Mouse (Mus musculus) gastrocnemius, postnatal 14 days (tissue): ENCODE measurements around the gene Spon1. TPM values are rescaled to one million over a fixed set of nuclear protein-coding genes. Genes with fewer than 3 reads are reported as not detected.

Experiments used
- DNase-seq: peaks from one replicate; pipeline ENCODE4 v3.0.0; 2021; ENCODE audit warnings: mixed read lengths
- intact Hi-C: fragments of 180-260 bp; cut with DNase I; formaldehyde crosslinking; loops from one replicate; pipeline ENCODE4 v1.15.1; 2025; ENCODE audit warnings: low total_unique reads
- total RNA-seq, 2 experiments: library from RNA; stranded (reverse); gene quantifications; 2 replicates each; pipeline ENCODE4 v1.2.3; 2021

Gene Spon1
- total RNA-seq, 2 experiments from 2014 or later, result 3.1 to 3.8 TPM

DNA sequence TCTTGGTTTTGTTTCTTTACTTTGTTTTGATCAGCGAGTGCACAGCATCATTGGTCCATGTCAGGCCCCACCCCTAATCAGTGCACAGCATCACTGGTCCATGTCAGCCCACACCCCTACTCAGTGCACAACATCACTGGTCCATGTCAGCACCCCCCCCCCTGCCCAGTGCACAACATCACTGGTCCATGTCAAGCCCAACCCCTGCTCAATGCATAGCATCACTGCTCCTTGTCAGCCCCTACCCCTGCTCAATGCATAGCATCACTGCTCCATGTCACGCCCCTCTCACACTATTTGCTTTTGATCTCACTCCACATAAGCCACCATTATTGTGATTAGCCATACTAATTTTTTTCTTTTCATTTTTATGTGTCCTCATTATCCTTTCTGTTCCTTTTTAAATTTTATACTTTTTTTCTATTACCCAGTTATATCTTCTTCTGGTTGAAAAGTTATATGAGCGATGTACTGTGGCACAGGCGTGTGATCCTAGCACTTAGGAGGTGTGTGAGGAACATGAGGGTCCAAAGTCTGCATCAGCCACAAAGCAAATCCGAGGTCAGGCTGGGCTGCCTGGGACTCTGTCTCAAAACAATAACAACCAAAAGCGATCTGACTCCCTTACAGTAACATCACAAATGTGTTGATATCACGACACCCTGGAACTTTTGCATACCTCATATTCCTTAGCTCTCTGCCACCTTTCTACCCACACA lies 128.3 kb downstream of the Spon1 start:
- intact Hi-C loops, result no loop called here
- no peak for DNase-seq

DNA sequence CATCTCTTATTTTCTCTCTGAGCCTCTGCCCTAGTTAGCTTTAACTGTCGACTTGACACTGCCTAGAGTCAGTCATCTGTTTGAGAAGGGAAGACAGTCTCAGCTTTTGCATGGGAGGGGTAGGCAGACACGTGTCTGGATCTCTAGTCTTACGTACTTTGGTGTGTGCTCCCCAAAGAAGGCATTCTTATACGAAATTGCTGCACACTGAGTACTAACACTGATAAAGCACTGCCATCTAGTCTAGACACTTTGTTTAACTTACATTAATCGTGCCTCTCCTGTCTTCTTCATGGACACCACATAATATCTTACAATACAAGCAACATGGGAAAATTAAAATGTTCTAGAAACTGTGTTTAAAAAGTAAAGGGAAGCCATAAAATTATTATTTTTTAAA lies 129.5 kb downstream of the Spon1 start:
- DNase-seq, result no peak
- intact Hi-C loops, result no loop called here

DNA sequence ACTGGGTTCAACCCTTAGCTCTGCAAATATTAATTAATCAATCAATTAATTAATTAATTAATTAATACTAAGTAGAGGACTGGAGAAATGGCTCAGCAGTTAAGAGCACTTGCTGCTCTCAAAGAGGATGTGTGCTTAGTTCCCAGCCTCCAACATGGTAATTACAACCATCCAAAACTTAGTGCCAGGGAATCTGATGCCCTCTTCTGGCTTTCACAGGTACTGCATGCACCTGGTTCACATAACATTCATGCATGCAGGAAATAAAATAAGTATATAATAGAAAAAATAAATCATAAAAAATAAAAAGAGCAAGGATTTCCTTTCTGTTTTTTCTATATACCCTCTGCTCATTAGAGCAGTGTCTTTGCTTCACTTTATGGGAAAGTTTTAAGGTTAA lies 132.6 kb downstream of the Spon1 start:
- intact Hi-C loops, result no loop called here
- DNase-seq, result no peak

DNA sequence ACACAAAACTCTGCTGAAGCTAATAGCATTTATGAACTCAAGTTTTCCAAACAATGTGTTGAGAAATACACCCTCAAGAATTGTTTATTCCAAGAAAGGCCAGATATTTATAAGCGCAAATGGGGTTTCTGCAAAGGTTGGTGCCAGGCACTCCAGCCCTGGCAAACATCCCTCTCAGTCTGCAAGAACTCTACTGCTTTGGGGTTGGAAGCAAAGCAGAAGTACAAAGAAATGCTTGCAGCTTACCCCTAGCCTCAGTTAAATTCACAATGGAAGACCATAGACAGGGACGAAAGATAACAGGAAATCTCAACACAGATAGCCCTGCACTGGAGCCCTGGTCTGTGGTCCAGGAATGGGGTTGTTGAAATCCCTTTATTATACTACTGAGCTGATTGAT lies 135.7 kb downstream of the Spon1 start:
- intact Hi-C loops, result no loop called here
- DNase-seq, result no peak

DNA sequence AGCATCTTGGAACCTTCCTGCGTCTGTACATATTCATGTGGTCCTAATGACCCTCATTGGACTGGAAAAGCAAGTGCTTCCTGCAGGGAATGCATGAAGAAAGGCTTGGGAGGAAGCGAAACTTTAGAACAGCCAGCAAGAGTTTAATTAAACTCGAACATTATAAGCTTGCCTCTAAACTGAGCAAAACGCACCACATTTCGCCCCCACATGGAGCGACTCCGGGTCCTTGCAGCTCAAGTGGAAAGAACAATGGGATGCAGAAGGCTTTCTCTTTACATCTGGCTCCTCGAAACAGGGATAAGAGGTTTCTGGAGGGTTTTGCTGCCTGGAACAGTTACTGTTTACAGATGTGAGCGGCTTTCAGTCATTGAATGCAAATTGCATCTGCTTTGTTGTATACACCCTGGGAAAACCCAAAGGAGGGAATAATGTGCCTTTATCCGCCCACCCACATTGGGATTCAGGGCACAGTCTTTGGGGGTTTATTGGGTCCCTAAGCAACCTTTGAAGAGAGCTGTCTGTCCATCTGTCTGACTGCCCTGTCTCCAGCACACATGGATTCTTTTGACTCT lies 136.2 kb downstream of the Spon1 start:
- intact Hi-C loops, result no loop called here
- DNase-seq, result no peak

DNA sequence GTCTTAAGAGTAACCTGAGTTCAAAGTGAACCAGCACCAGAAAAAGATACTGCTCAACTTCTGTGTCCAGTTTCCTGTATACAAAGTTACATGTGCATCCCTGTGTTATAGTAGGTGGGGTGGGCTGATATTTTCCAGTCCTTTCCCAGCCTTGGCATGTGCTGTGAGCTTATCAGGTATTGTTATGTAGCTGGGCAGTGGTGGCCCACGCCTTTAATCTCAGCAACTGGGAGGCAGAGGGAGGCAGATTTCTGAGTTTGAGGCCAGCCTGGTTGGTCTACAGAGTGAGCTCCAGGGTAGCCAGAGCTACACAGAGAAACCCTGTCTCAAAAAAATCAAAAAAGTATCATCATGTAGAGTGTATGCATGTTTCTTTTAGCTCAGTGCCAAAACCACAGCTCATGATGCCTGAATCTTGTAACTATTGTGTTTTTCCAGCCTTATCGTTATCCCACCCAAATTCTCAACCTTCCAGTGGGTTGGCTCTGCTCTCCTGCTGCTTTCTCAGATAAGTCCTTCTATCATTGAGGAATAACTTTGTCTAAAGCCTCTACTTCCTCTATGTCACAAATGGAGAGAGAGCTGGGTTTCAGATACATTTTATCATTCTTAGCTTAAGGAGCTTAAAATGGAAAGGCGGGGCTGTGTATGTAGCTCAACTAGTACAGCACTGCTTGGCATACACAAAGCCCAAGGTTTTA lies 137.5 kb downstream of the Spon1 start:
- DNase-seq, result no peak
- intact Hi-C loops, result no loop called here

DNA sequence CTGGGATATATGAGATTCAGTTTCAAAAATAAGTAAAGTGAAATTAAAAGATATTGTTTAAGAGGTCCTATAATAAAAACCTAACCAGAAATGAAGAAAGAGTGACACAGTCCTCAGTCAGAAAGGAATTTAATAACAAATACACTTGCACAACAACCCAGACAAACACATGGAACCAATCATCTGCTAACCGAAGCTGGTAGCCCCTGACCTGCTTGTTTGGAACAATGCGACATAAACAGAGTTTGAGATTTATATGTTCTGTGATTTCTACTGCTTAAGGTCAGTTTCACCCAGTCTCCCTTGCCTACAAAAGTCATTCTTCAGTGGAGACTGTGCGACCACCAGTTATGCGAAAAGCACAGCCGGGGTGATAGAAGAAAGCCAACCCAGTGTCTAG lies 138.1 kb downstream of the Spon1 start:
- DNase-seq, result no peak
- intact Hi-C loops, result no loop called here

DNA sequence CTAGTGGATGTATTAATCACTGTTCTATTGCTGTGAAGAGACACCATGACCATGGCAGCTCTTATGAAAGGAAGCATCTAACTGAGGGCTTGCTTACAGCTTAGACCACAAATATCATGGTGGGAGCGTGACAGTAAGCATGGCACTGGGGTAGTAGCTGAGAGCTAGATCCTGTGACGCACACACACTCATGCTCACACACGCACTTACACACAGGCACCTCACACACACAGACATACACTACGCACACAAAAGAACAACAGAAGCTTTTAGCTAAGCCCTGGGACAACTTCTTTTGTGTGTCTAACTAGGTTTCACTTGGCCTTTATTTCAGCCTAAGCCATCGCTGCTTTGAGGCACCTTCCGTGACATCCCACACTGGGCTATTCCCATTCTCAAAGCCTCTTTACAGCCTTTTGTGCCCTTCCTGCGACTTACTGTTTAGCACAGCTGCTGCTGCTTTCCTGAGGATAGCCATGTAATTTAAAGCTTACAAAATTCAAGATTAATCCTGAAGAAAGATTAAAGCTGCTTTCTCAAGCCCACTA lies 138.6 kb downstream of the Spon1 start:
- no peak for DNase-seq
- intact Hi-C loops, result no loop called here

DNA sequence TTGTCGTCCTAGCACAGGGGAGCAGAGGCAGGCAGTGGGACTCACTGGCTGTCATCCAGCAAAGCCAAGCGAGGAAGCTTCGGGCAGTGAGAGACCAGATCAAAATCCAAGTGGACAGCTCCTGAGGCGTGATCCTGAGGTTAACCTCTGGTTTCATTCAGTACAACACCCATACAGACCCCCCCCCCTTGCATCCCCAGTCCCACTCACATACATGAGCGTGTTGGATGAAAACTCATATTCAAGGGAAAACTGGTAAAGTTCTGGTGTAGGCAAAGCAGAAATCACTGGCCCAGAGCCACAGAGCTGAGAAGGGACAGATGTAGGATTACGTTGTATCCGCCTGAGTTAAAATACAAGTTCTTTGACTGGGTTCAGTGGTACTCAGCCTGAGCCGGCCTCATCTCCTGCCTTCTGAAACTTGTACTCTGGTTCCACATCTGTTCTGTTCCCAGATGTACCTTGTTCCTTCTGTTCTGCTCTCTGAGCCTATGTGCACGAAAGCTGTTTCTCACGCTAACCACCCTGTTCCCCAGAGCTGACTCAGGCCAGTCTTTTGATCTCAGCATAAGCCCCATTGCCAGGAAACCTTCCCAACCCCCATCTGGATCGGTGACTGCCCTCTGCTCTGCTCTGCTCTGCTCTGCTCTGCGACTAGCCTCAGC lies 143.5 kb downstream of the Spon1 start:
- DNase-seq, result no peak
- intact Hi-C loops, result no loop called here

DNA sequence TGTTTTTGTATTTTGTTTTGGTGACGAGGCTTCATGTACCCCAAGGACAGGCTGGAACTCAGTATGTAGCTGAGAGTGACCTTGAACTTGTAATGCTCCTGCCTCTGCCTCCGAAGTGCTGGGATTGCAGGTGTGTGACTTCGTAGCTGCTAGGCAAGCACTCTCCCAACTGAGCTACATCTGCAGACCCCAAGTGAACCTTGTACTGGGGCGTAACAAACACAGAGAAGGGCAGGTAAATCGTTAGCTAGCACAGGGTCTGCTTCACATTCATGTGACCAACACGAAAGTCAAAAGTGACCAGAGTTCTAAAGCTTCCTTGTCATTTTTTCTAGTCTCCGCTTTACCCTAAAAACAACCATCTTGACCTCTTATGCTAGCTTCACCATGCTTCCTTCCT lies 145.1 kb downstream of the Spon1 start:
- no peak for DNase-seq
- intact Hi-C loops, result no loop called here

DNA sequence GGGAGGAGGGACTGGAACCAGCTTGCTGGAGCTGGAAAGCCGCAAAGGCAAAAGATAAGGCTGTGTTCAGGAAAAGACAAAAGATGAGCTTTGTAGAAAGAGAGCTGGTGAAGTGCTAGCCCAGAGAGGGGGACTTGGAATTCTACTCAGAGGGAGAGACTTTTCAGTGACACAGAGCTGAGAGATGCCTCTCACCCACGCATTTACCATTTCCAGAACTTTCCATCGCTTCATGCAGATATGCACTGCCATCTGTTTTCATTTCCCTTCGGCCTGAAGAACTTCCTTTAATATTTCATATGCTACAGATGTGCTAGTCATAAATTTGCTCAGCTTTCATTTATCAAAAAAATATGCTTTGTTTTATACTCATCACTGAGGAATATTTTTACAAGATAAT lies 150.1 kb downstream of the Spon1 start:
- intact Hi-C loops, result no loop called here
- no peak for DNase-seq

DNA sequence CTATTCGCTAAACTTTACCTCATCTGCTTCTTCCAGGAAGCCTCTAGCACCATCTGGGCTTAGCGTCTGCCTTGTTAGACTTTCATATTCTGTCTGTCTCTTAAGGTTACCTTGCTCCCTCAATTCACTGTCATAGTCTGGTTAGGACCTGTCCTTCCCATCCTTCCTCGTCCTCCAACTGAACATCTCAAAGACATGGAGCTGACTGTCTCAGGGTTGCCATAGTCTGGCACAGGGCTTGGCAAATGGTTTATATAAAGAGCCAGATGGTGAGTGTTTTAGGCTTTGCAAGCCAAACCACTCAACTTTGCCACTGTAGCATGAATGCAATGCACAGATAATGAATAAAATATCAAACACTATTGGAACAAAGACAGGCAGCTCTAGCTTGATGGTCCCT lies 153.1 kb downstream of the Spon1 start:
- DNase-seq, result no peak
- intact Hi-C loops, result no loop called here

DNA sequence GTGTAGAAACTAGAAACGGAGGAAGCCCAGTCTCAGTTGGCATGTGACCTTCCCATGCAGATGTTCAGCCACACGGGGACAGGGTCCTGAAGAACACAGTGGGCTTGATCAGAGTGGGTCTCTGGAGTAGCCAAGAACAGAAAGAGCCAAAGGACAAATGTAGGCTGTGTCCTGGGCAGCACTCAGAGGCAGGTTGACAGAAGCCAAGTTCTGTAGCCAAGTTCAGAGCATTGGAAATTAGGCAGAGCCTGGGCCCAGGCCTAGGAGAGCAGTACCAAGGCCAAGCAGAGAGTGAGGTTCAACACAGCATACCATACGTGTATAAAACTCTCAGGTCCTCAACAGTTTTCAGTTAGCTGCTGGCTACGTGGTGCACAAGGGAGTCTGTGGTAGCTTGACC lies 153.7 kb downstream of the Spon1 start:
- no peak for DNase-seq
- intact Hi-C loops, result no loop called here

DNA sequence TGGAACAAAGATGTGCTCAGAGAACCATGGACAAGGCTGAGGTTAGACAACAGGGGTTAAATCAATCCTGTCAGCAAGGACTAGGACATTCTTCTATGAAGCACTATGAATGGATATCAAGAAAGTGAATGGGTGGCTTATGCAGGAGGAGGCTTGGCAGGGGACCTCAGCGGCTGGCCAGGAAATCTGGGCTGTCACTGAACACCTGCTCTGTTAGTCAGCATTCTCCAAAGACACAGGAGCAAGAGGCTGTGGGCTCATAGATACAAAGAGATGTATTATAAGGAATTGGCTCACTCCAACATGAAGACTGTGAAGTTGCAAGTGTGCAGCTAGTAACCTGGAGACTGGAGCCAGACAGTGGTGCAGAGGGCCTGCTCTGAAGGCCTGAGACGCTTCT lies 154.3 kb downstream of the Spon1 start:
- no peak for DNase-seq
- intact Hi-C loops, result no loop called here

DNA sequence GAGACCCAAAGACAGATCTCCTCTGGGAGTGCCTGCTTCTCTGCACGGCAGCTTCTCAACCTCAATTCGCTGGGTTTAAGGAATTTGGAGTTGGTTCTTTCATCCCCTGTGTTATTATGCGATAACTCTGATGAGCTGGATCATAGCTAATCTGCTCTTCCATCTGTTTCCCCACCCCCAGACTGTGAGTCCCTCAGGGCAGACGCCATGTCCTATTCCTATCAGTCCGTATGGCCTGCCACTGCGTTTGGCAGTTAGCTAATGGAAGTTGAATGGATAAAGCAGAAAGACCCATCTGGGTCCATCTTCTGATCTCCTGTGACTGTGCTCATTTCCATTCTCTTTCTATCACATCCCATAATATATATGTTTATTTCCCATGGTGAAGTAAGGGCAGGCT lies 158.8 kb downstream of the Spon1 start:
- intact Hi-C loops, result no loop called here
- DNase-seq, result no peak

DNA sequence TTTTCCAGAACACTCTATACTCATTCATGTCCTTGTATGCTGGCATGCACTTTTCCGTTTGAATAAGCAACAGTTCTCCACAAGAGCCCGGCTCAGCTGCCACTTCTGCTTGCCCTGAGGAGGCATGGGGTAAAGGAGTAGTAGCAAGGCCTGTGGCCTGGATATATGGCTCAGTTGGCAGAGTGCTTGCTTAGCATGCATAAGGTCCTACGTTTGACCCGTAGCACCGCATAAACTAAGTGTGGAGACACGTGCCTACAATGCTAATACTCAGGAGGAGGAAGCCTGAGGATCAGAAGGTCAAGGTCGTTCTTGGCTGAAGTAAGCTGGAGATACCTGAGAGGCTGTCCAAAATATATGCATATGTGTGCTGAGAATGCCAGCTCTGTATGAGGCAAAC lies 185.1 kb downstream of the Spon1 start:
- intact Hi-C loops, result no loop called here

DNA sequence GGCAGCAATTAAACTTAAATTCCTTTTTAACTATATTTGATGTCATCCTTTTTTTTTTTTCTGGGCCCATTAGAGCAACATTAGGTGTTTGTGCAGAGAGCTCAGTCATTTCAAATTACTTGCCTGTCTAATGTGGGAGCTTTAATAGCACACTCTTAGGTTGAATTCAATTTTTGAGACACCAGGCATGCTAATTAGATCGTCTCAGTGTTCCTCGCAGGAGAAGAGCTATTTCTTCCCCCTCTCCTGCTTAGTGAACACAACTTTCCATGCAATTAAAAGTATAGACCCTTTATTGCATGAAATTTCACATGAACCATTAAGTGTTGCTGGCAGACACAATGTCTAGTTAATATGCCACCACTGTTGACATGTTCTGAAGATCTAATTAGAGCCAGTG lies 189.6 kb downstream of the Spon1 start:
- DNase-seq, result no peak
- intact Hi-C loops, result no loop called here

More for the DNA sequence above, 185.1 kb downstream of the Spon1 start:
- no peak for DNase-seq

DNA sequence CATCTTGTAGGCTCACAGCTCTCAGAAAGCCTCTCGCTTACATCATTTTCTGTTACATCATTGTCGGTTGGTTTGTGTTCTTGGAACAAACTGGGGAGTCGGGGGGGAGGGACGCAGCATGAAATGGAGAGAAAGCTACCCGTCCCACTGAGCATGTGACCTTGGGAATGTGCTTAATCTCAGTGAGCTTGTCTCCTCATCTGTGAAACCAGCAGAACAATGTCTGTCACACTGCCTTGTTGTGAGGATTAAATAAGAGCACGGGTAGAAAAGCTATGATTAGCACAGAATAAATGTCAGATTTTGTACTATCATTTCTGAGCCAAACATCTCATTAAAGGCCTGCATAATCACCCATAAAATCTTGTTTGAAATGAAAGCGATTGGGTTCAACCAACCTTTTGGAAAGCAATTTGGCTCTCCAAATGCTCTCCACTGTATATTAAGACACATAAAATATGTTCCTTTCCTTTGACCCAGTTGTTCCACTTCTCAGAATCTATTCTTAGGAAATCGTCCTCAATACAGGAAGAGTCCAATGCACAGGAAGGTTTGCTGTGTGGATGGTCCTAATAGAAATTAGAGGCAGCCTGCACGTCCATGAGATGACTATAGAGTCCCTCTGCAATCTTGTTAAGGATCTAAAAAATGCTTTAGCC lies 195.2 kb downstream of the Spon1 start:
- no peak for DNase-seq
- intact Hi-C loops, result no loop called here

DNA sequence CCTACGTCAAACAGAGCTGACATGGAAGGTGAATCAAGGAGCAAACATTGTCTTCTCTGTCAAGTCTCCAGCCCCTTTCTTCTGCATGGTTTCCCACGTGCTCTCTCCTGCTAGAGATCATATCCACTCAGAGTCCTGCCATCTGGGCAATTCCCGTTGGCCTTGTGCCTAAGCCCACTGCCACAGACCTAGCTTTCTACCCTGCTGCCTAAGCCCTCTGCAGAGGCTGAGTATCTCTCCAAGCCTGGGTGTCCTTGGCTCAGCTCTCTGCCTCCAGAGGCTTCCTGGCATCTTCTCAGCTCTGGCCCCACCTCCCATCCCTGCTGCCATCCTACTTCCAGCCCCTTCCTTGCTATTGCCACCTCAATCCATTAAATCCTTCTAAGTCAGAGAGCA lies 195.7 kb downstream of the Spon1 start:
- DNase-seq, result peak; percentile 6
- intact Hi-C loops, result no loop called here

DNA sequence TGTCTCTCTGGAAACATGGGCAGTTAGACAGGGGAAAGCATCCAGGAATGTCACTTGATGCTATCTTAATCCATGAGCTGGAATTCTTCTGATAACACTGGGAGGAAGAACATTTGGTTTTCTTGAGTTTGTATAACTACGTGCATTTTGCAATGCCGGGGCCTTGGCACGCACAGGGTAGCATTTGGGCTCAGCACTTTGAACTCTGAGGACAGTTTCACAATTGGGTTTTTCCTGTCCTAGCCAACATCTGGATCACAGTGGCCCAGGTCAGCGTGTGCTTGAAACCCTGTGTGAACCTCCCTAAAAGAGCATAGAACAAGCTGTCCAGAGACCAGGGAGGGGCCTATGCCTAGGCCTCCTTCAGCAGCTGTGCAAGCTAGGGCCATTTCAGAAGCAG lies 196.3 kb downstream of the Spon1 start:
- no peak for DNase-seq
- intact Hi-C loops, result no loop called here
